Mouse (Mus musculus): Measurements from ENCODE around the gene Grik4.

DNA sequence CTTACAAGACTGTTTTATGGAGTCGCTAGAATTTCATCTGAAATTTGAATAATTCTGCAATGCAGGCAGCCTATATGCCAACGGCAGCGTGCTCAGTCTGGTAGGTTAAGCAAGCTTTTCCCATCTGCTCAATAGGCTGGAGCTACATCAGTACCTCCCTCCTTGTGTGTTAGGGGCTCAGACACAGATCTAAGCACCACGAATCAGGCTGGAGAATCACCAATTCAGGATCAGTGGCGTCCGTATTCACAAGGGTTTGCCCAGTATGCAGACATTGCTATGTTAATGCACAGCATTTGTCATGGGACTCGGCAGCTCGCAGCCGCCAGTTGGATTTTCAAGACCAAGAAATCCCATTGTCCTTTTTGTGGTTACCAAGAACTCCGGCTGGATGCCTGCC is 399.8 kb downstream of the Grik4 start:
- no peak for TF ChIP-seq CTCF (IDR thresholded peaks at IDR 0.05; ENCODE audit: borderline replicate concordance, control insufficient read depth, extremely low read depth, insufficient read depth, low read length, poor library complexity)
- TF ChIP-seq POLR2A (IDR thresholded peaks at IDR 0.05; ENCODE audit: control insufficient read depth, extremely low read depth, insufficient read depth, low read length, poor library complexity): no peak

Data from thymus, adult 2 months (tissue).